Mouse (Mus musculus): Measurements from ENCODE around the gene Rab2b. TPM values are rescaled to one million over a fixed set of nuclear protein-coding genes. Genes with fewer than 3 reads are reported as not detected.
A peak's percentile ranks its signal among the peaks of the same experiment; 100 is the strongest.

Rab2b gene
- 20.6 and 22.6 TPM in 2 replicates for polyA plus RNA-seq (2014; fragmentation: Nextera tagmentation; extraction: Ambion mirVana)

DNA sequence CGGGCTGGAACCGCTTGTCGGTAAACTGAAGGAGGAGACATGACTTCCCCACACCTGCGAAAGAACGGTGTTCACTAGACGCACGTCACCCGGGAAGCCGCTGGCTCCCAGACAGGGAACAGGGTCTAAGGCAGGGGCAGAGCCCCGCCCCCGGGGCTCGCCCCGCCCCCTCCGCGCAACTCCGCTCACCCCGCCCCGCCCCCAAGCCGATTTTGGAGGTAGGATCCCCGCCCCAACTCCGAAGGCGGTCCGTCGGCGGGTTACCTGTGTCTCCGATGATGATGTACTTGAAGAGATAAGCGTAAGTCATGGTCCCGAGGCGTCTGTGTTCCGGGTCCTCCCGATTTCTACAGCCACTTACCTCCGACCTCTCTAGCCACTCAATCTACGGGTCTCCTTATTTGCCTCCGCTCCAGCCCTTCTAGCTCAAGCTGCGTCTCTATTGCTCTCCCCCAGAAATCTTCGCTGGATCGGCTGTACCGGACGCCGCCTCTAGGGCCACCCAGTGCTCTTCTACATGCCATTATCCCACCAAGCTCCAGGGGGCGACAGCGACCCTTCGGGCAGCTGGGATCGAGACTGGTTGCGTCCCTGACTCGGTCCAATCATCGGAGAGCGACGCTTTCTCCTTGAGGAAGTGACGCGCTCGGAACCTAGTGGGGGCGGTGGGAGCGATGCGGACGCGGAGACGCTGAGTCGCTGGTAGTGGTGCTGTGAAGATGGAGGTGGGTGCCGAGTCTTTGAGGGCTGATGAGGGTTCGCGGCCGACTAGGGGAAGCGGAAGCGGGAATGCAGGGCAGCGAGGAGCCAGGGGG lies at the start of gene Rab2b, which contains the start of gene Tox4:
Rab2b (minus strand) TSS at position 614 of the 815 bp plus-strand sequence.
Tox4 (plus strand) TSS at position 215 of the 815 bp plus-strand sequence.
- peak within 1 kb of the TSS; percentile 82 for H3K9ac ChIP-seq (ENCODE audit: low read depth, low read length)
- WGBS: under 1% methylated on average over 65 of the region's 66 CpGs
- peak within 1 kb of the TSS; percentile 88 for H3K27ac ChIP-seq (ENCODE audit: low read depth, low read length)
- H3K9me3 ChIP-seq (ENCODE audit: control insufficient read depth, low read length): no peaks in the 10 kb centered on the region
- peaks cover 5% of the 10 kb centered on the region for H3K4me1 ChIP-seq (ENCODE audit: control insufficient read depth, insufficient read depth, low read length)
- peaks cover 9% of the 10 kb centered on the region; the same call in 1 of the 2 replicates for H3K36me3 ChIP-seq (ENCODE audit: control insufficient read depth, insufficient read depth, low read length)
- peak within 1 kb of the TSS; percentile 92 for H3K4me3 ChIP-seq (ENCODE audit: low read length)
- peak within 1 kb of the TSS; percentile 61 for H3K4me2 ChIP-seq (replicated peaks; ENCODE audit: low read depth, low read length)
- peak; percentile 99 for ATAC-seq (ENCODE audit: low FRiP score, low TSS enrichment)
- no peaks in the 10 kb centered on the region for H3K27me3 ChIP-seq (ENCODE audit: control insufficient read depth, insufficient read depth, low read length)

DNA sequence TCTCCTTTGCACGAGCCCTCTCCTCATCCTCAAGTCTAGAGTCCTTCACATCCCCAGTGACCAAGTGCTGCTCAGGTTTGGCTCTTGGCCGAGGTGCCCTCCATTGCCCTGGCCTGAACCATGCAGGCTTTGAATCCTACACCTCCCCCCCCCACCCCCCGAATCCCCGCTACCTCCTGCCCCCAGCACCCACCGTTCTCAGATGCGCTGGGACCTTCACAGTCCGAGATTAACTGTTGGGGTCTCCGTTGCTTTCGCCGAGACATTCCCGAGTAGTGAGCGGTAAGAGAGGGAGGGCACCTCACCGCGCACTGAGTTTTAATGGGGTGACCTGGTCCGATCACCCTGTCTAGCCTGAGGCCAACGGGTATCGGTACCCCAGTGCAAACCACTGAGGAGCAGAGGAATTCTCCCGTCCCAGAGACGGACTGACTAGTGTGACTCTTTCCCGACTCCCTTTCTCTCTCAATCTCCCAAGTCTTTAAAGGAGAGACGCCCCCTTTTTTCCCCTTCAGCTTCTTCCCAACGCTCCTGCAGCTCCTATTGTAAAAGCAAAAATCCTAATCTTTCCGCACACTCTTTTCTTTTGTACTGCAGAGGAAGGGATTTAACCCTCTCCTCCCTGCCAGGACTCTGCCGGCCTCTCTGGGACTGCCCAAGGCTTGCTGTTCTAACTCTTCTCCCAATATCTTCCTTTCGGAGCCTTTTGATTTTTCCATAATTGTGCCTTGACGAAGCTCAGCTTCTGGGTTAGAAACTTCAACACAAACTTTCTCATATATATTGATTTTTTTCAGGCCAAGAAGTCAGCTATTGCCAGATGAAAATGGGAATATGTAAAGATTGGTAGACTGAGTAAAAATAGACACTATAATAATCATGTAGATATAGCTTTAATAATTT lies 48.8 kb upstream of the Rab2b start, which contains the start of gene Sall2:
Sall2 (minus strand) TSS at position 853 of the 903 bp plus-strand sequence.
- Histone ChIP-seq H3K27me3 (ENCODE audit: control insufficient read depth, insufficient read depth, low read length) (peaks cover 10% of the 10 kb centered on the region; the same call in 1 of the 2 replicates), H3K27ac (ENCODE audit: low read depth, low read length) (no peak within 1 kb of the TSS)

DNA sequence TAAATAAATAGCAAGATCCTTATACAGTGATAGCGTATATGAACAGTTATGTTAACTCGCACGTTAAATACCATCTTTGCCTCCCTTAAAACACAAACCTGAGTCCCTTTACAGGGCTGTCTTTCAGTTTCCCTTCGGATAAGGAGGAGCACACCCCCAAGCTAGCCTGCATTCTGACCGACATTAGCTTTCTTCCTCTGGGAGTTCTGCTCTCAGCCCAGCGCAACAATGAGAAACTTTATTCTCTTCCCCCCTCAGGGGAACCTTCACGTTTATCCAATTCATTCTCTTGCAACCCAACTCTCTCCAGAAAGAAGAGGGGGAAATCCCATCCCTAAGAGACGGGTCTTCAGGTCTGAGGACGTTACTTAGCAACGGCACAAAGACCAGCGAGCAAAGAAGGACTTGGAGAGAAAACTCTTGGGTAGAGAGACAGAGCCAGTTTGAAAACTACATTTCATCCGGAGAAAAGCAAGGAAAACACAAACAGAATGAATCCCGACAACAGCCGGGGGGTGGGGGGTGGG lies 48.1 kb upstream of the Rab2b start:
- WGBS: 5% methylated on average over 14 of the region's 14 CpGs
- no peaks in the 10 kb centered on the region for H3K36me3 ChIP-seq (ENCODE audit: control insufficient read depth, insufficient read depth, low read length)
- no peaks in the 10 kb centered on the region for H3K4me1 ChIP-seq (ENCODE audit: control insufficient read depth, insufficient read depth, low read length)
- H3K9ac ChIP-seq (ENCODE audit: low read depth, low read length): peak overlapping the region; percentile 51; the same call in 1 of the 2 replicates
- 0 out of 2 replicates have a peak, but pooled peaks have one; percentile 20 for ATAC-seq (ENCODE audit: low FRiP score, low TSS enrichment)
- H3K4me3 ChIP-seq (ENCODE audit: low read length): peak overlapping the region; percentile 46
- no peaks in the 10 kb centered on the region for H3K9me3 ChIP-seq (ENCODE audit: control insufficient read depth, low read length)
- peaks cover 10% of the 10 kb centered on the region; the same call in 1 of the 2 replicates for H3K27me3 ChIP-seq (ENCODE audit: control insufficient read depth, insufficient read depth, low read length)
- H3K4me2 ChIP-seq (replicated peaks; ENCODE audit: low read depth, low read length): peak overlapping the region; percentile 81
- no peak overlapping the region for H3K27ac ChIP-seq (ENCODE audit: low read depth, low read length)

More for the DNA sequence above, 48.8 kb upstream of the Rab2b start, which contains the start of gene Sall2:
- Histone ChIP-seq H3K9me3 (ENCODE audit: control insufficient read depth, low read length) (no peaks in the 10 kb centered on the region), H3K4me2 (replicated peaks; ENCODE audit: low read depth, low read length) (peak within 1 kb of the TSS; percentile 81), H3K9ac (ENCODE audit: low read depth, low read length) (peak within 1 kb of the TSS; percentile 51), H3K4me1 (ENCODE audit: control insufficient read depth, insufficient read depth, low read length) (no peaks in the 10 kb centered on the region), H3K4me3 (ENCODE audit: low read length) (peak within 1 kb of the TSS; percentile 46), H3K36me3 (ENCODE audit: control insufficient read depth, insufficient read depth, low read length) (no peaks in the 10 kb centered on the region)
- WGBS: 2% methylated on average over 26 of the region's 26 CpGs
- ATAC-seq (ENCODE audit: low FRiP score, low TSS enrichment): peak; percentile 69

DNA sequence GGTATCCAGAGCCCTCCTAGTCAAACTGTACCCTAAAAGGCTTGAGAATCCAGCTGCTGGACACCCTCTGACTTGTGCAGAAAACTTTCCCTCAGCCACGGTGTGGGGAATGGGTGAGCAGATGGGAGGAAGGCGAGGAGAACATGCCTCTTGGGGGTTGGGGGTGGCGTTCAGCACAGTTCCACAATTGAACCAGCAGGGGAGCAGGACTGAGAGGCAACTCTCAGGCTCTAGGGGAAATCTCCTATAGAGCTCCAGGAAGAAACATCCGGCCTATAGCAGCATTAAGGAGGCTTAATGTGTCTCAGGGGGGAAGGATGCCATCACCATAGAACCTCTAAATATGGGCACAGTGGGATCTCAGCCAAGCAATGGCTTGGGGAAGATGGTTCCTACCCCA lies 46.5 kb upstream of the Rab2b start:
- 17% methylated on average over 4 of the region's 4 CpGs for WGBS
- Histone ChIP-seq H3K27me3 (ENCODE audit: control insufficient read depth, insufficient read depth, low read length) (peaks cover 10% of the 10 kb centered on the region; the same call in 1 of the 2 replicates), H3K27ac (ENCODE audit: low read depth, low read length) (no peak overlapping the region), H3K9ac (ENCODE audit: low read depth, low read length) (no peak overlapping the region), H3K4me2 (replicated peaks; ENCODE audit: low read depth, low read length) (no peak overlapping the region), H3K4me1 (ENCODE audit: control insufficient read depth, insufficient read depth, low read length) (no peaks in the 10 kb centered on the region), H3K9me3 (ENCODE audit: control insufficient read depth, low read length) (no peaks in the 10 kb centered on the region), H3K36me3 (ENCODE audit: control insufficient read depth, insufficient read depth, low read length) (no peaks in the 10 kb centered on the region), H3K4me3 (ENCODE audit: low read length) (no peak overlapping the region)
- no peak for ATAC-seq (ENCODE audit: low FRiP score, low TSS enrichment)

DNA sequence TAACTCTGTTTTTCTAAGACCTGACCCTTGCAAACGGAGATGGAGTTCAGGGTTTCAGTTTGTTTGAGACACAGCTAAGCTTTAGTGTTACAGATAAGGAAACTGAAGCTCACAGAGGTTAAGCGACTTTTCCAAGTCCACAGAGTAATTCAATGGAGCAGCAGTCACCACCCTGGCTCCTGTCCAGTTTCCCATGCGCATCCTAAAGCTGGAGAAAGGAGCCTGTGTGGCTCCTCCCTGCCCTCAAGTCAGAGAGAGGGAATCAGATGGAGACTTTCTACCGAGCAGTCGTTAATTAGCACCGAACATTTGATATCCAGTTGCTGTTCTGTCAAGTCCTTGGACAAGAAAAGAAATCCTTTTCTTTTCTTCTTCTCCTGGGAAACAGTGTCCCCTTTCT lies 40.0 kb upstream of the Rab2b start:
- Histone ChIP-seq H3K27ac (ENCODE audit: low read depth, low read length) (no peak overlapping the region; the same call in 1 of the 2 replicates), H3K27me3 (ENCODE audit: control insufficient read depth, insufficient read depth, low read length) (no peaks in the 10 kb centered on the region), H3K36me3 (ENCODE audit: control insufficient read depth, insufficient read depth, low read length) (peaks cover 5% of the 10 kb centered on the region; the same call in 1 of the 2 replicates), H3K4me3 (ENCODE audit: low read length) (no peak overlapping the region), H3K9me3 (ENCODE audit: control insufficient read depth, low read length) (no peaks in the 10 kb centered on the region), H3K9ac (ENCODE audit: low read depth, low read length) (no peak overlapping the region), H3K4me1 (ENCODE audit: control insufficient read depth, insufficient read depth, low read length) (peaks cover 10% of the 10 kb centered on the region; the same call in 1 of the 2 replicates), H3K4me2 (replicated peaks; ENCODE audit: low read depth, low read length) (no peak overlapping the region)
- WGBS: 31% methylated on average over 6 of the region's 6 CpGs
- no peak for ATAC-seq (ENCODE audit: low FRiP score, low TSS enrichment)

DNA sequence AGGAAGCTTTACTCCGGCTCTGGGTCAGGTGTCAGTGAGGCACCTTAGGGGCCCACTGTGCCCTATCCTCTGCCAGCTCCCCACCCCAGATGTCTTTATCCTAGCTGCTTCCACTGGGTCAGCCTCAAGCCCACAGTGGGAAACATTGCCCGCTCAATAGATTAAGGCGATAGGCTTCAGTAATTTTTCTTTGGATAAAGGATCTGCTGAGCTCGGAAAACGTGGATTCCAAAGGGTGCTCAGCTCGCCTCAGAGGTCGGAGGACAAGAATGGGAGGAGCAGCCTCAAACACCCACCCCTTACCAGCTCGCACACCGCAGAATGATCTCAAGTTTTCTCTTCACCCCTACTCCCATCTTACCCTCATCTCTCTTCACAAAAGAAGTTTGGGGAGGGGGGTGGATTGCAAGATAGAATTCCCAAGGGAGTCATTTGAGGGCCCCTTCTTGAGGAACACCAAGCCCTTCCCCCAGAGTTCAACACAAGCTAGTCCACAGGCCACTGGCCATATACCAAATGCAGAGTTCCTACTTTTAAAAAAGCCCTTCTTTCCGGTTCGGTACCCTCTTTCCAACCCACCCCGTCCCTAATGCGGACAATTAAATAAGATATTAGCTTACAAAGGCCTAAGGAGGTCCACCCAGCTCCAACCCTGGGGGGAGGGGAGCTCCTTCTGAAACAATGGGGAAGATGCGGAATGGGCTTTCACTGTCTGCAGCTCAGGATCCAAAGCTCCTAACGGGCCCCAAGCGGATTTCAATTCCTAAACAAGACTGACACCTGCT lies 37.3 kb upstream of the Rab2b start:
- H3K4me1 ChIP-seq (ENCODE audit: control insufficient read depth, insufficient read depth, low read length): peaks cover 16% of the 10 kb centered on the region; the same call in 1 of the 2 replicates
- WGBS: 5% methylated on average over 16 of the region's 16 CpGs
- H3K9ac ChIP-seq (ENCODE audit: low read depth, low read length): peak overlapping the region; percentile 80
- peaks cover 33% of the 10 kb centered on the region for H3K36me3 ChIP-seq (ENCODE audit: control insufficient read depth, insufficient read depth, low read length)
- peaks cover 10% of the 10 kb centered on the region; the same call in 1 of the 2 replicates for H3K9me3 ChIP-seq (ENCODE audit: control insufficient read depth, low read length)
- H3K4me3 ChIP-seq (ENCODE audit: low read length): peak overlapping the region; percentile 68
- H3K27me3 ChIP-seq (ENCODE audit: control insufficient read depth, insufficient read depth, low read length): no peaks in the 10 kb centered on the region
- peak; percentile 90 for ATAC-seq (ENCODE audit: low FRiP score, low TSS enrichment)
- H3K4me2 ChIP-seq (replicated peaks; ENCODE audit: low read depth, low read length): peak overlapping the region; percentile 93
- peak overlapping the region; percentile 93 for H3K27ac ChIP-seq (ENCODE audit: low read depth, low read length)

DNA sequence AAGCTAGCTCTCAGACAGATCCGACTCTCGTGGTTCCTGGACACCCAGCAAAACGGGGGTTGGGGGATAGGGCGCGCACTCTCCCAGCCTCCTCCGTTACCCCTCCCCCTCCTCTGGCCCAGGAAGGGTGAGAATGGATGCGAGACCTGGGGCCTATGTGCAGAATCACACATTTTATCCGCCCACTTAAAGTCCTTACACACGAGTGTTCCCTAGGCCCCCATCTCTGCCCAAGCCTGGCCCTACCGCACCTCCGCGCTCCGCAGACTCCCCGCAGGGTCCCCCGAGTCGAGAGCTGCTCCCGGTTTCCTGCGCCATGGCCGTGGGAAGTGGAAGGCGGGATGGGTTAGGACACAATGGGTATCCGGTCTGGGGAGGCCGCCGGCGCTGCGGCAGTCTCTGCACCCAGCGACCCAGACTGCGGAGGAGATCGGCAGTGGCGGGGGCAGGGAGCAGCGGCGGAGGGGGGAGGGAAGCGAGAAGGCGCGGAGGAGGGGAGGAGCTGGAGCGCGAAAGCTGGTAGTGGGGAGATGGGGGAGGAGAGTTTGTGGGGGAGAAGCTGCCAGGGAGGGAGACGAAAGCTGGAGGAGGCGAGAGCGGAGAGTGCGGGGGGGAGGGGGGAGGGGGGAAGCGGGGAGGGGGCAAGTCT lies 36.6 kb upstream of the Rab2b start:
- 1% methylated on average over 37 of the region's 41 CpGs for WGBS
- H3K9me3 ChIP-seq (ENCODE audit: control insufficient read depth, low read length): peaks cover 10% of the 10 kb centered on the region; the same call in 1 of the 2 replicates
- H3K27ac ChIP-seq (ENCODE audit: low read depth, low read length): peak overlapping the region; percentile 93
- H3K4me2 ChIP-seq (replicated peaks; ENCODE audit: low read depth, low read length): peak overlapping the region; percentile 93
- peak; percentile 88 for ATAC-seq (ENCODE audit: low FRiP score, low TSS enrichment)
- peaks cover 34% of the 10 kb centered on the region for H3K36me3 ChIP-seq (ENCODE audit: control insufficient read depth, insufficient read depth, low read length)
- H3K9ac ChIP-seq (ENCODE audit: low read depth, low read length): peak overlapping the region; percentile 80
- no peaks in the 10 kb centered on the region for H3K27me3 ChIP-seq (ENCODE audit: control insufficient read depth, insufficient read depth, low read length)
- H3K4me3 ChIP-seq (ENCODE audit: low read length): peak overlapping the region; percentile 68
- H3K4me1 ChIP-seq (ENCODE audit: control insufficient read depth, insufficient read depth, low read length): peaks cover 16% of the 10 kb centered on the region; the same call in 1 of the 2 replicates

Data from kidney, embryonic 14.5 days (tissue).